Mouse (Mus musculus) right cerebral cortex, adult 18-20 months (tissue): ENCODE results near the gene Mrpl53.

Experiments
- DNase-seq: peaks from one replicate; pipeline ENCODE4 v3.0.0; 2022; ENCODE audit warnings: mixed read lengths

Gene Mrpl53

DNA sequence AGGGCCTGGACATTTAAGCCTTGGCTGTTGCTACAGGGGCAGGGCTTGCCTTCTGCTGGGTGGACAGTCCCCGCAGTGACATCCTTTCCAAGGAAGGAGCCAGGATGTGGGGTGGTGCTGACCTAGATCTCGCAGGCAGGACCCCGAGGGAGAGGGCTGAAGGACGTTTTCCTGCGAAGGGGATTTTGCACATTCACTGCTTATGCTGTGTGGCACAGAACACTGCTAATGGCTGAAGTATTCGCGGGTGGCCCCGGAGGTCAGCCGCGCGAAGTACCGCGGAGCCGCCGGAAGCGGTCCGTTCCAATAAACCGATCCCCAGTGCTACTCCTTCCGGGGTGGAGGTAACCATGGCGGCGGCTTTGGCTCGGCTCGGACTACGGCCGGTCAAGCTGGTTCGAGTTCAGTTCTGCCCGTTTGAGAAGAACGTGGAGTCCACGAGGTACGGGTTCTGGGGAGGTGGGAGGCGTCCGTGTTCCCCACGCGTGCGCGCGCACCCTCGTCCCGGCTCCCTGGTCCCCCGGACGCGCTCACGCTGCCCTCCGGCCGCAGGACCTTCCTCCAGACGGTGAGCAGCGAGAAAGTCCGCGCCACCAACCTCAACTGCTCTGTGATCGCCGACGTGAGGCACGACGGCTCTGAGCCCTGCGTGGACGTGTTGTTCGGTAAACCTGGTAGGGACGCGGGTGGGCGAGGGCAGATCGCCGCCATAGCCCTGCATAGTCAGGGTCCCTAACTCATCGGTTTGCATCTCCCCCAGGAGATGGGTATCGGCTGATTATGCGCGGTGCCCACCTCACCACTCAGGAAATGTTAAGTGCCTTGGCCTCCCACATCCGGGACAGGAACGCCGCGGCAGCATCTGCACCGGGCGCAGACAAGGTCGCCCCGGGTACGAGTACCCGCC lies at the start of gene Mrpl53:
Gene Mrpl53 (plus strand): TSS at position 279 of the 907 bp plus-strand sequence.
- peak; percentile 81 for DNase-seq

GRCm38 (mm10) chr6:83065995-83066394 lies 42.8 kb upstream of the Mrpl53 start:
- no peak for DNase-seq

DNA sequence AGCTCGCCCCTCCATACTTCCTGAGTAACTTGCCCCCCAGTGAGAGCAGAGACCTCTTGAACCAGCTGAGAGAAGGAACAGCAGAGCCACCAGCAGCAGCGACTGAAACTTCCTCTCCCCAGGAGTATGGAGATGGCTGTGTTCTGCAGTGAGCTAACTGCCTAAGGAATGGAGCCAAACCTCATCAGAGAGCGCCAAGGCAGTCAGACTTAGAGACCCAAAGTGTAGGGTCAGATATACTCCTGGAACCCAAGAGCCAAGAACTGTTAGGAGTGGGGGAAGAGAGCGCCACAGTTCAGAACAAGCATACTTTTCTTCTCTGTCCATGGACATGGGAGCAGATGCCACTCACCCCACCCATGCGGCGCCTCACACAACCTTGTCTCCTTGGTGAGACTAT lies 42.4 kb upstream of the Mrpl53 start:
- no peak for DNase-seq

DNA sequence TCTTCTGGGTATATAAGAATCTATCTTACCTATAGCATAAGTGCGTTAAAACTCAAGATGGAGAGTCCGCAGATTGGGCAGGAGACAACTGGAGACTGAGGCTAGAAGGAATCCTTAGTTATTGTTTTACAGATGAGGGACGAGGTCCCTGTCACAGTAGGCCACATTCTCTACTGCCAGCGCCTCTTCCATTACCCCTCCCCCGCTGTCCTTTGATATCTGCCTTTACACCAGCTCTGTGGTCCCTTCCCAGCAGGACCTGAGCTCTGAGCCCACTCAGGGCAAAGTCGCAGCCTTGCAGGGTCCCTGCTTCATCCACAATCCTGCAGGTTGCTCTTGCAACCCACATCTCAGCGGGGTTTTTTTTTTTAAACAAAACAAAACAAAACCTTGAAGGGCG lies 40.6 kb upstream of the Mrpl53 start:
- no peak for DNase-seq

GRCm38 (mm10) chr6:83068706-83069487 lies 39.9 kb upstream of the Mrpl53 start:
- no peak for DNase-seq

GRCm38 (mm10) chr6:83069488-83070246 lies 39.2 kb upstream of the Mrpl53 start:
- DNase-seq = no peak

GRCm38 (mm10) chr6:83070247-83070310 lies 38.8 kb upstream of the Mrpl53 start, which contains the start of gene Tlx2:
Gene Tlx2 (minus strand): TSS chr6:83070293.
- DNase-seq = no peak

DNA sequence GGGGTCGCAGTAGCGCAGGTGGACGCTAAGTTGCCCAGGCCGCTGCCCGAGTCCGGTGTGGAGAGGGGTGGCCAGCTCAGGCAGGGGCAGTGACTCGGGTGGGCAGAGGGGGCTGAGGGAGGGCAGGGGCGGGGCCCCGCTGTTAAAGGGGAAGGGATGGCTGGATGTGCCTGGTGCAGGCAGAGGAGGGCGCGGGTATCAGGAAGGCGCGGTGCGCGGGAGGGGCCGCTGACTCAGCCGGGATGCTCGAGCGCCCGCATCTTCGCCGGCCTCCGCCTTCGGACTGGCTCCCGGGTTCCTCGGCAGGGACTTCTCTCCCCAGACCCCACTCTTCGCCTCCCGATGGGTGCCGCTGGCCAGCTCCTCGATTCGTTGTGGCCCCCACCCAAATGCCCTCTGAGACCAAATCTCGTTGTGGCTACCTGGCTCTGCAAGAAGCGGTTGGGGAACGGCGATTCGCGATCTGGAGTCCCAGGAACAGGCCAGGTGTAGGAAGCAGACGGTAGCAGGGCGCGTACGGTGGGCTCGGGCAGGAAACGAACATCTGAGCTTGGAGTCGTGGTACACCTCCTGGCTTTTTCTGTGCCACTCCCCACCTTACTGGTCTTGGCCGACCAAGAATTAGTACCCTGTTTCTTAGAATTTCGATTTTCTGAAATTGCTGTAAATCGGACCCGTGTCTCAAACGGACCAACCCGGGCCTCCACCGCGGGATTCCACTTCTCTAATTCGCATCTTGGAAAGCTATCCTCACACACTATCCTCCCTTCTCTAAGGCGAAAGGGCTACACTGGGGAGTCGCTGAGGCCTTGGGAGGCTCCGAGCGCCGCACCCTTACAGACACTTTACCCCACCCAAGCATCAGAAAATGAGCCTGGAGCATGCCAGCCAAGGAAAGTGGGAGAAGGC lies 38.3 kb upstream of the Mrpl53 start:
- DNase-seq = no peak

- DNase-seq = no peak
Measured at GRCm38 (mm10) chr6:83071220-83071619, 37.6 kb upstream of the Mrpl53 start.

DNA sequence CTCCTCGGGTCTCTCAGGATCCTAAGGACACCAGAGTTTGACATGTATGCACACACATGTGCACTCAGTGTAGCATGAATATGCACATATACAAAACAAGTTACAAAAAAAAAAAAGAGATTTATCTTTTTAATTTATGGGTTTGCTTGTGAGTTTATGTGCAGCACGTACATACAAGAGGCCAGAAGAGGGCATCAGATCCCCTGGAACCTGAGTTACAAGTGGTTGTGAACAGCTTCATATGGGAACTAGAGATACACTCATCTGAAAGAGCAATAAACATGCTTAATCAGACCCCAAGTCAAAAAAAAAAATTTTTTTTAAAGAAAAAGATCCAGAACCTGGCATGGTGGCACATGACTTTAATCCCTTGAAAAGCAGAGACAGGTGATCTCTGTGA lies 33.9 kb upstream of the Mrpl53 start:
- no peak for DNase-seq

GRCm38 (mm10) chr6:83077630-83078323 lies 31.1 kb upstream of the Mrpl53 start, which contains the start of gene Pcgf1:
Gene Pcgf1 (plus strand): TSS chr6:83077869.
- DNase-seq = peak; percentile 33

DNA sequence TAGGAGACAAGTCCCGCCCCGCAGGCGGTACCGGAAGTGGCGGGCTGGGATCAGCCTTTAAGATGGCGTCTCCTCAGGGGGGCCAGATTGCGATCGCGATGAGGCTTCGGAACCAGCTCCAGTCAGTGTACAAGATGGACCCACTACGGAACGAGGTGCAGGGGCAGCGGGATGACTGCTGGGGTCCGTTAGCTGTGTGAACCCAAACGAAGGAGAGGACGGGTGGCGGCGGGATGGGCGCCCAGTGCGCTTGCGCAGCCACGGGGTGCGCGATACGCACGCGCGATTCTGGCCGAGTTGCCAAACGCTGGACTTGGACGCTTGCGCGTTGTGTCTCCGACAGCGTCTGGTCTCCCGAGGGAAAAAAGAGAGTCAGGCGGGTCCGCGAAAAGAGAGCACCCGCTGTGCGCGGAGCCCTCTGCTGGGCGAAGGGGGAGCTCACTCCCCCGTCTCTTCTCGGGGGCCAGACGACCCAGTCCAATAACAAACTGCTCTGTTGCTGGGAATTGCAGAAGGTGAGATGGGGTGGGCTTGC lies 30.4 kb upstream of the Mrpl53 start:
- peak; percentile 98 for DNase-seq

- no peak for DNase-seq
Measured at GRCm38 (mm10) chr6:83080210-83080609, 28.6 kb upstream of the Mrpl53 start.

GRCm38 (mm10) chr6:83083497-83083896 lies 25.3 kb upstream of the Mrpl53 start:
- DNase-seq = no peak

- no peak for DNase-seq
Measured at GRCm38 (mm10) chr6:83084477-83084876, 24.4 kb upstream of the Mrpl53 start.

GRCm38 (mm10) chr6:83086121-83087035 lies 22.5 kb upstream of the Mrpl53 start, which contains the start of gene Lbx2:
Gene Lbx2 (plus strand): TSS chr6:83086367.
- no peak for DNase-seq

GRCm38 (mm10) chr6:83087205-83087925 lies 21.5 kb upstream of the Mrpl53 start:
- no peak for DNase-seq

DNA sequence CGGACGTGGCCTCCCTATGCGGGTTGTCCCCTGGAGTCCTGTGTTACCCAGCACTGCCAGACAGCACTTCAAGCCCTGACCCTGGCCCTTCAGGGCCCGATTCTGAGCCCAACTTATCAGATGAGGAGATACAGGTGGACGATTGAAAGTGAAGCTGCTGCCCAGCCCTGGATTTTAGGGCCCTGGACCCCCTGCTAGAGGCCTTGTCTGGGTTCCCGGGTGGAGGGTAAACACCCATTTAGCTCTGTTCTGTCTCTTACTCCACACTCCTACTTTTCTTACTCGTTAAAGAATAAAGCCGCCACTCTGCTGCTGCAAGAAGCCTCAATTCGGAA lies 20.9 kb upstream of the Mrpl53 start:
- no peak for DNase-seq

- DNase-seq = no peak
Measured at GRCm38 (mm10) chr6:83092416-83093127, 16.3 kb upstream of the Mrpl53 start.
